Mouse (Mus musculus) lung, embryonic 14.5 days (tissue): Measurements from ENCODE around the gene Ccl6. TPM values are rescaled to one million over a fixed set of nuclear protein-coding genes. Genes with fewer than 3 reads are reported as not detected.
A peak's percentile ranks its signal among the peaks of the same experiment; 100 is the strongest.

Experiments
- ATAC-seq: fragments of 200-750 bp; cut with Nextera tagmentation; 2 replicates; pipeline ENCODE4 v1.8.0; 2017; ENCODE audit warnings: mild to moderate bottlenecking, moderate TSS enrichment, moderate library complexity; ENCODE audit not compliant: insufficient read depth
- DNase-seq: peaks from one replicate; pipeline ENCODE4 v3.0.0-alpha.2; 2015
- H3K27ac ChIP-seq: fragments of 300-500 bp; sonication (generic); 2 replicates; pipeline ENCODE4 v1.5.1; 2014; ENCODE audit warnings: low read depth, mild to moderate bottlenecking, moderate library complexity
- H3K27me3 ChIP-seq: fragments of 300-500 bp; sonication (generic); 2 replicates; pipeline ENCODE4 v1.6.1; 2014; ENCODE audit warnings: low read length, control low read depth; ENCODE audit not compliant: insufficient read depth
- H3K36me3 ChIP-seq: fragments of 300-500 bp; sonication (generic); 2 replicates; pipeline ENCODE4 v1.6.1; 2014; ENCODE audit warnings: control low read depth; ENCODE audit not compliant: insufficient read depth
- H3K4me1 ChIP-seq: fragments of 300-500 bp; sonication (generic); 2 replicates; pipeline ENCODE4 v1.6.1; 2014; ENCODE audit warnings: antibody characterized with exemption, control low read depth; ENCODE audit not compliant: insufficient read depth
- H3K4me2 ChIP-seq: fragments of 300-500 bp; sonication (generic); 2 replicates; pipeline ENCODE4 v1.6.1; 2014; ENCODE audit warnings: mild to moderate bottlenecking
- H3K4me3 ChIP-seq: fragments of 300-500 bp; sonication (generic); 2 replicates; pipeline ENCODE4 v1.5.1; 2014; ENCODE audit warnings: low read depth, low read length
- H3K9ac ChIP-seq: fragments of 300-500 bp; sonication (generic); 2 replicates; pipeline ENCODE4 v1.6.1; 2014
- H3K9me3 ChIP-seq: fragments of 300-500 bp; sonication (generic); 2 replicates; pipeline ENCODE4 v1.6.1; 2016; ENCODE audit warnings: low read depth, low read length, control low read depth
- CTCF ChIP-seq: IDR thresholded peaks from 2 replicates; pipeline ENCODE4 v1.5.1; 2016; ENCODE audit warnings: antibody characterized with exemption, low read depth
- WGBS: fragments of 180-500 bp; shearing (Covaris S2); extraction: QIAGEN DNeasy Blood & Tissue Kit; methylation state at CpG from one replicate; pipeline ENCODE4 v1.1.7; 2014; 5-methylcytosine and 5-hydroxymethylcytosine counted together
- polyA plus RNA-seq: library from polyadenylated mRNA; unstranded; fragments of >200 nt; fragmentation: Nextera tagmentation; extraction: Ambion mirVana; gene quantifications from 2 replicates; pipeline ENCODE4 v1.2.1, GENCODE M21; 2014

The Ccl6 gene
- polyA plus RNA-seq, 1 experiment from 2014 or later = 4.8 TPM

- Histone ChIP-seq H3K27me3 (no peaks in the 10 kb centered on the region), H3K27ac (no peak overlapping the region), H3K4me3 (no peak overlapping the region), H3K4me1 (no peaks in the 10 kb centered on the region), H3K9ac (no peak overlapping the region), H3K4me2 (no peak overlapping the region), H3K9me3 (no peaks in the 10 kb centered on the region), H3K36me3 (no peaks in the 10 kb centered on the region)
- WGBS = 56% methylated on average over 4 of the region's 4 CpGs
- ATAC-seq (no peak), DNase-seq (peak; percentile 35)
- TF ChIP-seq CTCF = peak; percentile 55
These were observed 39.9 kb upstream of the Ccl6 start for GRCm38 (mm10) chr11:83632744-83633143.

- Histone ChIP-seq H3K27me3 (no peaks in the 10 kb centered on the region), H3K4me3 (no peak overlapping the region), H3K27ac (no peak overlapping the region), H3K36me3 (no peaks in the 10 kb centered on the region), H3K4me1 (no peaks in the 10 kb centered on the region), H3K9ac (no peak overlapping the region), H3K4me2 (no peak overlapping the region), H3K9me3 (no peaks in the 10 kb centered on the region)
- no peak for TF ChIP-seq CTCF
- no peak for ATAC-seq
- no peak for DNase-seq
- WGBS = 57% methylated on average over 2 of the region's 2 CpGs
These were observed 38.2 kb upstream of the Ccl6 start for GRCm38 (mm10) chr11:83631065-83631464.

GRCm38 (mm10) chr11:83630630-83631029 is 37.7 kb upstream of the Ccl6 start:
- Histone ChIP-seq H3K27ac (no peak overlapping the region), H3K4me1 (no peaks in the 10 kb centered on the region), H3K36me3 (no peaks in the 10 kb centered on the region), H3K4me2 (no peak overlapping the region), H3K4me3 (no peak overlapping the region), H3K9ac (no peak overlapping the region), H3K9me3 (no peaks in the 10 kb centered on the region), H3K27me3 (no peaks in the 10 kb centered on the region)
- ATAC-seq (no peak), DNase-seq (no peak)
- TF ChIP-seq CTCF = no peak
- 85% methylated on average over 1 of the region's 1 CpGs for WGBS

DNA sequence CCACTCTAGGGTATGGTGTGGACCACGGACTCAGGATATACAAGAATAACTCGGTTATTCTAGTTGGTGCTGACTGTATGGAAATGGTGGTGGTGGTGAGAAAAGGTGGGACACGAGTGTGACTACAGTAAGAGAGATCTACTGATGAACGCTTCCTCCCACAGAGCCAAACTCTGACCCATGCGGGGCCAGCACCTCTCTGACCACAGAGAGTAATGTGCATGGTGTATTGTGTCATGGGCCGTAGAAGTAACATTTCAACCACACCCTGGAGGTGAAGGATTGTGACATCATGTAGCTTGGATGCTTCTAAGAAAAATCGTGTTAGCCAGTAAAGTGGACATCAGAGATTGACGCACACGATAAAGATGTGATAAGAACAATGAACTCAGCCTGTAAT is 35.9 kb upstream of the Ccl6 start:
- Histone ChIP-seq H3K27me3 (no peaks in the 10 kb centered on the region), H3K36me3 (no peaks in the 10 kb centered on the region), H3K9ac (no peak overlapping the region), H3K9me3 (no peaks in the 10 kb centered on the region), H3K4me2 (no peak overlapping the region), H3K27ac (no peak overlapping the region), H3K4me3 (no peak overlapping the region), H3K4me1 (no peaks in the 10 kb centered on the region)
- DNase-seq = no peak
- no peak for ATAC-seq
- 80% methylated on average over 9 of the region's 9 CpGs for WGBS
- no peak for TF ChIP-seq CTCF

- ATAC-seq = no peak
- no peaks in the 10 kb centered on the region for H3K9me3 ChIP-seq
- no peaks in the 10 kb centered on the region for H3K4me1 ChIP-seq
- no peak for DNase-seq
- TF ChIP-seq CTCF = no peak
- H3K9ac ChIP-seq = no peak overlapping the region
- no peaks in the 10 kb centered on the region for H3K36me3 ChIP-seq
- H3K4me2 ChIP-seq = no peak overlapping the region
- H3K4me3 ChIP-seq = no peak overlapping the region
- no peak overlapping the region for H3K27ac ChIP-seq
- H3K27me3 ChIP-seq = no peaks in the 10 kb centered on the region
- 85% methylated on average over 3 of the region's 3 CpGs for WGBS
These were observed 30.7 kb upstream of the Ccl6 start for GRCm38 (mm10) chr11:83623586-83623985.

GRCm38 (mm10) chr11:83619037-83619436 is 26.1 kb upstream of the Ccl6 start:
- DNase-seq (no peak), ATAC-seq (no peak)
- H3K4me1 ChIP-seq = no peaks in the 10 kb centered on the region
- H3K27ac ChIP-seq = no peak overlapping the region
- no peak overlapping the region for H3K4me3 ChIP-seq
- WGBS = 87% methylated on average over 1 of the region's 1 CpGs
- H3K9me3 ChIP-seq = no peaks in the 10 kb centered on the region
- H3K9ac ChIP-seq = no peak overlapping the region
- no peaks in the 10 kb centered on the region for H3K36me3 ChIP-seq
- no peaks in the 10 kb centered on the region for H3K27me3 ChIP-seq
- no peak for TF ChIP-seq CTCF
- H3K4me2 ChIP-seq = no peak overlapping the region

GRCm38 (mm10) chr11:83618238-83618637 is 25.4 kb upstream of the Ccl6 start:
- no peak for DNase-seq
- Histone ChIP-seq H3K4me3 (no peak overlapping the region), H3K9me3 (no peaks in the 10 kb centered on the region), H3K27ac (no peak overlapping the region), H3K36me3 (no peaks in the 10 kb centered on the region), H3K27me3 (no peaks in the 10 kb centered on the region), H3K4me2 (no peak overlapping the region), H3K9ac (no peak overlapping the region), H3K4me1 (no peaks in the 10 kb centered on the region)
- 74% methylated on average over 5 of the region's 5 CpGs for WGBS
- no peak for TF ChIP-seq CTCF
- no peak for ATAC-seq

GRCm38 (mm10) chr11:83616586-83616985 is 23.7 kb upstream of the Ccl6 start:
- 76% methylated on average over 1 of the region's 1 CpGs for WGBS
- ATAC-seq (no peak), DNase-seq (no peak)

More at GRCm38 (mm10) chr11:83616586-83616985, 23.7 kb upstream of the Ccl6 start:
- H3K27me3 ChIP-seq = no peaks in the 10 kb centered on the region
- no peaks in the 10 kb centered on the region for H3K9me3 ChIP-seq
- H3K36me3 ChIP-seq = no peaks in the 10 kb centered on the region
- H3K4me2 ChIP-seq = no peak overlapping the region
- no peak overlapping the region; the same call in 1 of the 2 replicates for H3K9ac ChIP-seq
- no peak for TF ChIP-seq CTCF
- no peaks in the 10 kb centered on the region for H3K4me1 ChIP-seq
- no peak overlapping the region for H3K27ac ChIP-seq
- no peak overlapping the region for H3K4me3 ChIP-seq
